Mouse (Mus musculus) limb, embryonic 14.5 days (tissue): ENCODE measurements around the gene Abca8b. TPM values are rescaled to one million over a fixed set of nuclear protein-coding genes. Genes with fewer than 3 reads are reported as not detected.

Experiments
- ATAC-seq: fragments of 200-750 bp; cut with Nextera tagmentation; 2 replicates; pipeline ENCODE4 v1.8.0; 2017; ENCODE audit warnings: low read depth, moderate number of reproducible peaks, moderate TSS enrichment; ENCODE audit not compliant: low FRiP score
- DNase-seq: peaks from one replicate; pipeline ENCODE4 v3.0.0-alpha.2; 2015; ENCODE audit warnings: low spot score
- H3K27ac ChIP-seq: fragments of 300-500 bp; sonication (generic); replicated peaks from 2 replicates; pipeline ENCODE4 v1.5.1; 2014; ENCODE audit warnings: low read depth, mild to moderate bottlenecking, low read length, moderate library complexity, mixed read lengths
- H3K27me3 ChIP-seq: fragments of 300-500 bp; sonication (generic); 2 replicates; pipeline ENCODE4 v1.6.1; 2014; ENCODE audit warnings: low read length, mixed read lengths; ENCODE audit not compliant: control insufficient read depth, insufficient read depth
- H3K36me3 ChIP-seq: fragments of 300-500 bp; sonication (generic); 2 replicates; pipeline ENCODE4 v1.6.1; 2014; ENCODE audit warnings: mild to moderate bottlenecking, low read length, moderate library complexity, mixed read lengths; ENCODE audit not compliant: control insufficient read depth, insufficient read depth
- H3K4me1 ChIP-seq: fragments of 300-500 bp; sonication (generic); 2 replicates; pipeline ENCODE4 v1.6.1; 2014; ENCODE audit warnings: antibody characterized with exemption, low read length, mixed read lengths; ENCODE audit not compliant: control insufficient read depth, insufficient read depth
- H3K4me2 ChIP-seq: fragments of 300-500 bp; sonication (generic); replicated peaks from 2 replicates; pipeline ENCODE4 v1.6.1; 2014; ENCODE audit warnings: low read depth, mild to moderate bottlenecking, low read length, moderate library complexity; ENCODE audit not compliant: severe bottlenecking
- H3K4me3 ChIP-seq: fragments of 300-500 bp; sonication (generic); replicated peaks from 2 replicates; pipeline ENCODE4 v1.5.1; 2014; ENCODE audit warnings: low read length
- H3K9ac ChIP-seq: fragments of 300-500 bp; sonication (generic); 2 replicates; pipeline ENCODE4 v1.6.1; 2014; ENCODE audit warnings: mild to moderate bottlenecking, low read depth, low read length, moderate library complexity; ENCODE audit not compliant: severe bottlenecking
- H3K9me3 ChIP-seq: fragments of 300-500 bp; sonication (generic); 2 replicates; pipeline ENCODE4 v1.6.1; 2016; ENCODE audit warnings: low read length; ENCODE audit not compliant: control insufficient read depth
- POLR2A ChIP-seq: fragments of 200-500 bp; IDR thresholded peaks from 2 replicates; pipeline ENCODE4 v1.8.0; 2012; ENCODE audit warnings: inconsistent platforms, mild to moderate bottlenecking, moderate library complexity, borderline replicate concordance; ENCODE audit not compliant: insufficient read depth, insufficient read length; ENCODE audit errors: extremely low read depth
- WGBS: fragments of 180-500 bp; shearing (Covaris S2); extraction: QIAGEN DNeasy Blood & Tissue Kit; methylation state at CpG from one replicate; pipeline ENCODE4 v1.1.7; 2014; 5-methylcytosine and 5-hydroxymethylcytosine counted together
- polyA plus RNA-seq, 2 experiments: library from polyadenylated mRNA; depleted of rRNA in 1 of 2; stranded (reverse) in 1 of 2; unstranded in 1 of 2; fragments of >200 nt; fragmentation: Nextera tagmentation in 1 of 2; extraction: Ambion mirVana in 1 of 2; gene quantifications; 2 replicates each; pipeline versions ENCODE4 v1.2.1 to v1.2.3; 2012 to 2014

The Abca8b gene
- polyA plus RNA-seq (2012; rRNA removed) = 4.9 and 5.2 TPM in 2 replicates
- 2.5 and 2.7 TPM in 2 replicates for polyA plus RNA-seq (2014; fragmentation: Nextera tagmentation; extraction: Ambion mirVana)

- H3K4me2 ChIP-seq = peak within 1 kb of the TSS; percentile 46
- peak within 1 kb of the TSS; percentile 8; the same call in 1 of the 2 replicates for H3K9ac ChIP-seq
- 0% methylated on average over 15 of the region's 15 CpGs for WGBS
- H3K9me3 ChIP-seq = no peaks in the 10 kb centered on the region
- ATAC-seq (peak; percentile 94), DNase-seq (peak; percentile 90)
- H3K27me3 ChIP-seq = no peaks in the 10 kb centered on the region
- no peak for TF ChIP-seq POLR2A
- H3K4me3 ChIP-seq = peak within 1 kb of the TSS; percentile 36
- peak within 1 kb of the TSS; percentile 38; the same call in 1 of the 2 replicates for H3K27ac ChIP-seq
- no peaks in the 10 kb centered on the region for H3K36me3 ChIP-seq
- peaks cover 7% of the 10 kb centered on the region; the same call in 1 of the 2 replicates for H3K4me1 ChIP-seq
These were observed at the start of gene Abca8b for GRCm38 (mm10) chr11:109995624-109996023. TSS of gene Abca8b (minus strand) at chr11:109995845.

- Histone ChIP-seq H3K4me2 (no peak overlapping the region), H3K4me1 (no peaks in the 10 kb centered on the region), H3K27ac (no peak overlapping the region), H3K36me3 (no peaks in the 10 kb centered on the region), H3K4me3 (no peak overlapping the region), H3K9ac (no peak overlapping the region), H3K27me3 (no peaks in the 10 kb centered on the region), H3K9me3 (no peaks in the 10 kb centered on the region)
- no peak for ATAC-seq
- 95% methylated on average over 2 of the region's 2 CpGs for WGBS
- no peak for DNase-seq
- TF ChIP-seq POLR2A = no peak
These were observed 42.1 kb upstream of the Abca8b start for GRCm38 (mm10) chr11:110037795-110038194.

GRCm38 (mm10) chr11:110028913-110029695 lies 33.5 kb upstream of the Abca8b start:
- Histone ChIP-seq H3K9me3 (no peaks in the 10 kb centered on the region), H3K36me3 (no peaks in the 10 kb centered on the region), H3K9ac (no peak overlapping the region), H3K27ac (no peak overlapping the region), H3K4me3 (no peak overlapping the region), H3K27me3 (no peaks in the 10 kb centered on the region), H3K4me1 (no peaks in the 10 kb centered on the region), H3K4me2 (no peak overlapping the region)
- WGBS = 41% methylated on average over 7 of the region's 7 CpGs
- no peak for TF ChIP-seq POLR2A
- no peak for ATAC-seq
- no peak for DNase-seq

GRCm38 (mm10) chr11:110010836-110011546 lies 15.3 kb upstream of the Abca8b start:
- Histone ChIP-seq H3K27me3 (no peaks in the 10 kb centered on the region), H3K4me3 (no peak overlapping the region), H3K4me1 (no peaks in the 10 kb centered on the region), H3K4me2 (no peak overlapping the region), H3K9ac (no peak overlapping the region), H3K9me3 (no peaks in the 10 kb centered on the region), H3K27ac (no peak overlapping the region), H3K36me3 (no peaks in the 10 kb centered on the region)
- 84% methylated on average over 2 of the region's 2 CpGs for WGBS
- no peak for TF ChIP-seq POLR2A
- ATAC-seq (no peak), DNase-seq (no peak)

- peak; percentile 56 for ATAC-seq
- H3K27me3 ChIP-seq = no peaks in the 10 kb centered on the region
- peak overlapping the region; percentile 46 for H3K4me2 ChIP-seq
- no peak for TF ChIP-seq POLR2A
- peak overlapping the region; percentile 2; the same call in 1 of the 2 replicates for H3K27ac ChIP-seq
- H3K4me1 ChIP-seq = peaks cover 7% of the 10 kb centered on the region; the same call in 1 of the 2 replicates
- DNase-seq = peak; percentile 38
- peak overlapping the region; percentile 36 for H3K4me3 ChIP-seq
- H3K9ac ChIP-seq = no peak overlapping the region
- 2% methylated on average over 3 of the region's 3 CpGs for WGBS
- no peaks in the 10 kb centered on the region for H3K9me3 ChIP-seq
- H3K36me3 ChIP-seq = no peaks in the 10 kb centered on the region
These were observed 632 bp downstream of the Abca8b start for GRCm38 (mm10) chr11:109995013-109995412.
